Mouse (Mus musculus) CH12.LX (cell line): ENCODE measurements around the gene Cdh22. TPM values are rescaled to one million over a fixed set of nuclear protein-coding genes. Genes with fewer than 3 reads are reported as not detected.

ENCODE experiments used
- DNase-seq: peaks from one replicate; pipeline ENCODE4 v3.0.0-alpha.2; 2013; ENCODE audit errors: extremely low read depth
- H3K27ac ChIP-seq: 2 replicates; pipeline ENCODE4 v1.5.1; 2012; ENCODE audit warnings: low read depth, mild to moderate bottlenecking, control low read depth, moderate library complexity; ENCODE audit not compliant: insufficient read depth
- H3K27me3 ChIP-seq: replicated peaks from 2 replicates; pipeline ENCODE3; 2012; ENCODE audit warnings: inconsistent platforms
- H3K36me3 ChIP-seq, 2 experiments: replicated peaks in 1 of 2; 2 replicates each; pipeline versions ENCODE3 to v1.6.1; 2012; ENCODE audit warnings: inconsistent platforms in 1 of 2, low read length in 1 of 2, mild to moderate bottlenecking in 1 of 2, mixed read lengths in 1 of 2, moderate library complexity in 1 of 2; ENCODE audit not compliant: control insufficient read depth in 1 of 2, insufficient read depth in 1 of 2
- H3K4me1 ChIP-seq, 2 experiments: 2 replicates each; pipeline ENCODE4 v1.6.1; 2012; ENCODE audit warnings: inconsistent platforms in 1 of 2, moderate library complexity in 1 of 2; ENCODE audit not compliant: insufficient read depth in 2 of 2, control insufficient read depth in 1 of 2
- H3K4me2 ChIP-seq: 2 replicates; pipeline ENCODE4 v1.6.1; 2012; ENCODE audit warnings: low read depth, mild to moderate bottlenecking, control low read depth; ENCODE audit not compliant: poor library complexity, insufficient read depth, severe bottlenecking
- H3K4me3 ChIP-seq, 3 experiments: fragments of 150-350 bp in 1 of 3; sonication (generic) in 1 of 3; replicated peaks in 1 of 3; 2 replicates each; pipeline versions ENCODE3 to v1.5.1; 2011 to 2012; ENCODE audit warnings: low read depth in 2 of 3, low read length in 2 of 3, mild to moderate bottlenecking in 2 of 3, moderate library complexity in 2 of 3, control low read depth in 1 of 3, improper control_type of control experiment in 1 of 3, inconsistent platforms in 1 of 3, mixed read lengths in 1 of 3; ENCODE audit not compliant: poor library complexity in 1 of 3
- H3K79me2 ChIP-seq: replicated peaks from 2 replicates; pipeline ENCODE4 v1.6.1; 2012; ENCODE audit warnings: mild to moderate bottlenecking, moderate library complexity; ENCODE audit not compliant: control insufficient read depth, poor library complexity, insufficient read depth, severe bottlenecking; ENCODE audit errors: extremely low read depth
- H3K9ac ChIP-seq: 2 replicates; pipeline ENCODE4 v1.6.1; 2012; ENCODE audit warnings: low read depth, mild to moderate bottlenecking, control low read depth, moderate library complexity; ENCODE audit not compliant: insufficient read depth
- H3K9me3 ChIP-seq: replicated peaks from 2 replicates; pipeline ENCODE3; 2012; ENCODE audit warnings: low read length, inconsistent platforms, mixed read lengths
- BHLHE40 ChIP-seq: IDR thresholded peaks from 2 replicates; pipeline ENCODE4 v1.6.1; 2011; ENCODE audit warnings: mild to moderate bottlenecking, low read depth, low read length, improper control_type of control experiment
- CHD1 ChIP-seq: IDR thresholded peaks from 2 replicates; pipeline ENCODE4 v1.6.1; 2012; ENCODE audit warnings: low read depth, low read length, improper control_type of control experiment, inconsistent platforms
- CHD2 ChIP-seq: IDR thresholded peaks from 2 replicates; pipeline ENCODE4 v1.6.1; 2011; ENCODE audit warnings: low read length, improper control_type of control experiment
- E2F4 ChIP-seq: IDR thresholded peaks from 2 replicates; pipeline ENCODE4 v1.6.1; 2011; ENCODE audit warnings: low read depth, low read length, improper control_type of control experiment; ENCODE audit not compliant: insufficient replicate concordance
- ELF1 ChIP-seq: IDR thresholded peaks from 2 replicates; pipeline ENCODE4 v1.6.1; 2014; ENCODE audit warnings: low read depth, mild to moderate bottlenecking, inconsistent platforms, low read length, improper control_type of control experiment
- EP300 ChIP-seq: IDR thresholded peaks from 2 replicates; pipeline ENCODE4 v1.6.1; 2011; ENCODE audit warnings: low read length, improper control_type of control experiment
- GABPA ChIP-seq: IDR thresholded peaks from 2 replicates; pipeline ENCODE4 v1.6.1; 2012; ENCODE audit warnings: low read depth, low read length, improper control_type of control experiment, inconsistent platforms; ENCODE audit not compliant: insufficient replicate concordance
- IRF4 ChIP-seq: IDR thresholded peaks from 2 replicates; pipeline ENCODE4 v1.6.1; 2014; ENCODE audit warnings: low read depth, mild to moderate bottlenecking, inconsistent platforms, low read length, improper control_type of control experiment
- JUN ChIP-seq: IDR thresholded peaks from 2 replicates; pipeline ENCODE4 v1.6.1; 2011; ENCODE audit warnings: low read depth, mild to moderate bottlenecking, low read length, improper control_type of control experiment, moderate library complexity; ENCODE audit not compliant: insufficient read depth
- KAT2A ChIP-seq: IDR thresholded peaks from 2 replicates; pipeline ENCODE4 v1.6.1; 2012; ENCODE audit warnings: low read length, improper control_type of control experiment, inconsistent platforms; ENCODE audit not compliant: insufficient replicate concordance
- MAFK ChIP-seq: IDR thresholded peaks from 2 replicates; pipeline ENCODE4 v1.6.1; 2011; ENCODE audit warnings: low read length, improper control_type of control experiment; ENCODE audit not compliant: insufficient replicate concordance
- MAZ ChIP-seq: IDR thresholded peaks from 2 replicates; pipeline ENCODE4 v1.6.1; 2012; ENCODE audit warnings: low read depth, mild to moderate bottlenecking, inconsistent platforms, low read length, improper control_type of control experiment, moderate library complexity
- NELFE ChIP-seq: IDR thresholded peaks from 2 replicates; pipeline ENCODE4 v1.6.1; 2011; ENCODE audit warnings: low read depth, low read length, improper control_type of control experiment
- NRF1 ChIP-seq: IDR thresholded peaks from 2 replicates; pipeline ENCODE4 v1.6.1; 2014; ENCODE audit warnings: low read depth, mild to moderate bottlenecking, inconsistent platforms, low read length, improper control_type of control experiment, moderate library complexity
- PAX5 ChIP-seq: IDR thresholded peaks from 2 replicates; pipeline ENCODE4 v1.6.1; 2012; ENCODE audit warnings: low read length, inconsistent platforms, mixed read lengths
- POLR2AphosphoS2 ChIP-seq: IDR thresholded peaks from 2 replicates; pipeline ENCODE4 v1.6.1; 2011; ENCODE audit warnings: low read depth, low read length, improper control_type of control experiment
- RCOR1 ChIP-seq: conservative IDR thresholded peaks from 2 replicates; pipeline ENCODE4 v1.6.1; 2012; ENCODE audit warnings: low read depth, mild to moderate bottlenecking, inconsistent platforms, low read length, improper control_type of control experiment
- SIN3A ChIP-seq: IDR thresholded peaks from 2 replicates; pipeline ENCODE4 v1.6.1; 2012; ENCODE audit warnings: low read length, improper control_type of control experiment, inconsistent platforms
- SMC3 ChIP-seq: IDR thresholded peaks from 2 replicates; pipeline ENCODE4 v1.6.1; 2011; ENCODE audit warnings: low read depth, low read length, improper control_type of control experiment
- TBP ChIP-seq: conservative IDR thresholded peaks from 2 replicates; pipeline ENCODE4 v1.6.1; 2011; ENCODE audit warnings: low read depth, low read length, improper control_type of control experiment
- TCF12 ChIP-seq: IDR thresholded peaks from 2 replicates; pipeline ENCODE4 v1.6.1; 2014; ENCODE audit warnings: low read depth, mild to moderate bottlenecking, inconsistent platforms, low read length, improper control_type of control experiment
- UBTF ChIP-seq: IDR thresholded peaks from 2 replicates; pipeline ENCODE4 v1.6.1; 2012; ENCODE audit warnings: low read depth, mild to moderate bottlenecking, inconsistent platforms, low read length, improper control_type of control experiment, moderate library complexity
- USF1 ChIP-seq: IDR thresholded peaks from 2 replicates; pipeline ENCODE4 v1.6.1; 2014; ENCODE audit warnings: low read depth, mild to moderate bottlenecking, inconsistent platforms, low read length, improper control_type of control experiment
- ZC3H11A ChIP-seq: IDR thresholded peaks from 2 replicates; pipeline ENCODE4 v1.6.1; 2012; ENCODE audit warnings: low read depth, mild to moderate bottlenecking, inconsistent platforms, low read length, improper control_type of control experiment
- ZKSCAN1 ChIP-seq: IDR thresholded peaks from 2 replicates; pipeline ENCODE4 v1.6.1; 2012; ENCODE audit warnings: low read depth, inconsistent platforms, low read length, improper control_type of control experiment, borderline replicate concordance
- ZNF384 ChIP-seq: IDR thresholded peaks from 2 replicates; pipeline ENCODE4 v1.6.1; 2012; ENCODE audit warnings: low read depth, low read length, improper control_type of control experiment, inconsistent platforms
- dilution Hi-C: fragments of 300-500 bp; cut with MboI; formaldehyde crosslinking; loops from 2 replicates; pipeline ENCODE4 v1.14.3; 2020; ENCODE audit warnings: low sequenced_read_pairs; ENCODE audit not compliant: extremely low pct_unique_long_range_greater_than_20kb, extremely low pct_ligation_motif_present
- in situ Hi-C: fragments of 300-500 bp; cut with MboI; formaldehyde crosslinking; loops from 3 replicates; pipeline ENCODE4 v1.14.3; 2019; ENCODE audit warnings: low sequenced_read_pairs, low pct_ligation_motif_present, low pct_unique_long_range_greater_than_20kb, mixed read lengths
- polyA plus RNA-seq: library from polyadenylated mRNA; unstranded; fragments of >175 nt; gene quantifications from 2 replicates; pipeline ENCODE4 v1.2.1, GENCODE M21; 2012; ENCODE audit warnings: low read depth; ENCODE audit not compliant: insufficient read length
- total RNA-seq, 2 experiments: library from RNA; depleted of rRNA; stranded (reverse); fragments of 300-350 nt in 1 of 2; fragments of >200 nt in 1 of 2; gene quantifications; 2 replicates each; pipeline ENCODE4 v1.2.3; 2012 to 2014

Gene Cdh22
- total and polyA plus RNA-seq, 3 experiments: 0.08 TPM; not detected in 2

DNA sequence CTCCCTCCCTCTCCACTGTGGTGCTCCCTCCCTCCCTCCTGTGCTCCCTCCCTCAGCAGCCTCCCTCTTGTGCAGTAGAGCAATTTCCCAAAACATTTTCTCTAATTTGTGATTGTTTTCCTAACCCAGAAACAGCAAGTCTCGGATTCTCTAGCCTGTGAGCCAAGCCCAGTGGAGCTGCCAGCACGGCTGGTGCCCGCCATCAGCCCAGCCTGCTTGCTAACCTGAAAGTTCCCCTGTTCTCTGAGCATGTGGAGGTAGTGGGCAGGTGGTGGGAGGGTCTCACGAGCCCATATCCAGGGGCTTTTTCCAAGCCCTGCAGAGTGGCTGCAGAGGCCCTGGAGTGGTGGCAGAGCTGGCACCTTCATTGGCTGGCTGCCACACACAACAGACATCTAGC, 10.8 kb downstream of the Cdh22 start:
- H3K36me3 ChIP-seq: no peaks in the 10 kb centered on the region
- TF ChIP-seq NRF1: no peak
- no peak for TF ChIP-seq TBP
- no peak for TF ChIP-seq KAT2A
- TF ChIP-seq CHD2: no peak
- TF ChIP-seq PAX5: no peak
- no peak overlapping the region for H3K9ac ChIP-seq
- no peaks in the 10 kb centered on the region for H3K79me2 ChIP-seq
- H3K4me2 ChIP-seq: no peak overlapping the region
- DNase-seq: no peak
- H3K27me3 ChIP-seq: peaks cover 95% of the 10 kb centered on the region
- no peak overlapping the region for H3K4me3 ChIP-seq
- no peaks in the 10 kb centered on the region for H3K9me3 ChIP-seq
- H3K4me1 ChIP-seq: no peaks in the 10 kb centered on the region
- dilution Hi-C loops (no loop called here), in situ Hi-C loops (no loop called here)
- H3K27ac ChIP-seq: no peak overlapping the region

DNA sequence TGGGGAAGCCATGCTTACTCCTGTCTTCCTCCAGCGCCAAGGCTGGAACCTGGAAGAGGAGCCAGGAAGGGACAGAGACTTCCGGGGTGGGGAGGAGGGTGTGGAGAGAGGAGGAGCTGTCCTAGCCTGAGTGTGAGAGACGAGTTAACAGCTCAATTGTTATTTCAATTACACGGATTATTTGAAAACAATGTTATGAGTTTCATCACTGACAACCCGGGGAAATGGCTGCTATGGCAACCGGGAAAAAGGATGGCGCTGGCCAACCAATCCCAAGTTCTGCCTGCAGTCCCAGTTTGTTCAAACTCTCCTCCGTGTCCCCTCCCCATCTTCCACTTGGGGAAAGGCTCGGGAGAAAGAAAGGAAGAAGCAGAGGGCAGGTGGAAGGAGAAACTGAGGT, 12.7 kb downstream of the Cdh22 start:
- no peaks in the 10 kb centered on the region for H3K9me3 ChIP-seq
- H3K4me1 ChIP-seq: no peaks in the 10 kb centered on the region
- H3K4me2 ChIP-seq: no peak overlapping the region
- no peak for DNase-seq
- dilution Hi-C loops (no loop called here), in situ Hi-C loops (no loop called here)
- peaks cover 98% of the 10 kb centered on the region for H3K27me3 ChIP-seq
- H3K4me3 ChIP-seq: no peak overlapping the region
- TF ChIP-seq NELFE: no peak
- no peak for TF ChIP-seq USF1
- TF ChIP-seq MAZ: no peak
- no peak for TF ChIP-seq GABPA
- TF ChIP-seq ELF1: no peak
- no peak for TF ChIP-seq ZC3H11A
- TF ChIP-seq BHLHE40: no peak
- TF ChIP-seq ZKSCAN1: no peak
- no peak for TF ChIP-seq RCOR1
- TF ChIP-seq, all 38 proteins: peak for 0
- H3K9ac ChIP-seq: no peak overlapping the region
- H3K27ac ChIP-seq: no peak overlapping the region
- H3K79me2 ChIP-seq: no peaks in the 10 kb centered on the region
- no peaks in the 10 kb centered on the region for H3K36me3 ChIP-seq

- no peak overlapping the region for H3K4me3 ChIP-seq
- no peaks in the 10 kb centered on the region for H3K36me3 ChIP-seq
- no peaks in the 10 kb centered on the region for H3K9me3 ChIP-seq
- H3K27me3 ChIP-seq: peaks cover 97% of the 10 kb centered on the region
- in situ Hi-C loops (no loop called here), dilution Hi-C loops (no loop called here)
- no peaks in the 10 kb centered on the region for H3K4me1 ChIP-seq
- no peak overlapping the region for H3K4me2 ChIP-seq
- no peak overlapping the region for H3K9ac ChIP-seq
- H3K79me2 ChIP-seq: no peaks in the 10 kb centered on the region
- no peak for TF ChIP-seq MAFK
- no peak for TF ChIP-seq GABPA
- TF ChIP-seq BHLHE40: no peak
- no peak for TF ChIP-seq KAT2A
- TF ChIP-seq UBTF: no peak
- TF ChIP-seq JUN: no peak
- no peak for TF ChIP-seq POLR2AphosphoS2
- no peak for TF ChIP-seq SMC3
- no peak for TF ChIP-seq CHD2
- TF ChIP-seq SIN3A: no peak
- TF ChIP-seq ZNF384: no peak
- TF ChIP-seq IRF4: no peak
- no peak for TF ChIP-seq CHD1
- no peak for TF ChIP-seq TCF12
- no peak for TF ChIP-seq EP300
- no peak for TF ChIP-seq E2F4
- no peak for TF ChIP-seq ZC3H11A
- DNase-seq: no peak
- H3K27ac ChIP-seq: no peak overlapping the region
Measured at GRCm38 (mm10) chr2:165220347-165220945, 14.2 kb downstream of the Cdh22 start.
